Mouse (Mus musculus): ENCODE measurements around the gene Pum1. TPM values are rescaled to one million over a fixed set of nuclear protein-coding genes. Genes with fewer than 3 reads are reported as not detected.
A peak's percentile ranks its signal among the peaks of the same experiment; 100 is the strongest.
"Not testable (repeated sequence)": the region's sequence is repeated elsewhere in the genome, so short reads cannot be mapped to it uniquely, and the experiment has no call there.

Pum1 gene
- polyA plus RNA-seq, 1 experiment from 2014 or later: 120 TPM

DNA sequence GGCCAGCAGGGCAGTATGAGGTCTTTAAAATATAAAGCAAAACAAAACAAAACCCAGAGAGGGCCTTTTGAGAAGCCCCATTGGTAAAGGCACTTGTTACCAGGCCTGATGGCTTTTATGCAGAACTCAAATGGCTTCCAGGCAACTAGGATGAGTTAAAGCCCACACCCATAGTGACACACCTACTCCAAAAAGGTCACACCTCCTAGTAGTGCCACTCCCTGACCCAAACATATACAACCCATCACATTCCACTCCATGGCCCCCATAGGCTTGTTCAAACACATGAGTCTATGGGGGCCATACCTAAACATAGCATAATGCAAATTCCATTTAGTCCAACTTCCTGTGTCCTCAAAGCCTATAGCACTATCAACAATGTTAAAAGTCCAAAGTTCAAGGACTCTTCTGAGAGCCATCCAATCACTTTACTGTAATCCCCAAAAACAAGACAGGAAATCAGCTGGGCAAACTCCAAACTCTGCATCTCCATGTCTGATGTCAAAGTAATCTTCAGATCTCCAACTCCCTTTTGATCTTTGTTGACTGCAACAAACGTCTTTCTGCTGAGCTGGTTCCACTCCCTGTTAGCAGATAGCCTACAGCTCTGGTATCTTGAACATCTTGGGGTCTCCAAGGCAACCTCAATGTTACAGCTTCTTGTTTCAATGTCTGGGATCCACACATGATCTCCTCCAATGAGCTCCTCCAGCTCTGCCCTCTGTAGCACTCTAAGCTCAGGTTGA lies 5.1 kb upstream of the Pum1 start:
- 38% methylated on average over 1 of the region's 1 CpGs for WGBS
- H3K9me3 ChIP-seq: no peaks in the 10 kb centered on the region
- no peaks in the 10 kb centered on the region for H3K4me1 ChIP-seq (replicated peaks)
- H3K27ac ChIP-seq: no peak overlapping the region
- no peak overlapping the region for H3K9ac ChIP-seq (replicated peaks)
- H3K4me2 ChIP-seq (replicated peaks): no peak overlapping the region
- H3K4me3 ChIP-seq (replicated peaks): no peak overlapping the region
- H3K27me3 ChIP-seq: no peaks in the 10 kb centered on the region
- no peak for ATAC-seq
- H3K36me3 ChIP-seq: no peaks in the 10 kb centered on the region

DNA sequence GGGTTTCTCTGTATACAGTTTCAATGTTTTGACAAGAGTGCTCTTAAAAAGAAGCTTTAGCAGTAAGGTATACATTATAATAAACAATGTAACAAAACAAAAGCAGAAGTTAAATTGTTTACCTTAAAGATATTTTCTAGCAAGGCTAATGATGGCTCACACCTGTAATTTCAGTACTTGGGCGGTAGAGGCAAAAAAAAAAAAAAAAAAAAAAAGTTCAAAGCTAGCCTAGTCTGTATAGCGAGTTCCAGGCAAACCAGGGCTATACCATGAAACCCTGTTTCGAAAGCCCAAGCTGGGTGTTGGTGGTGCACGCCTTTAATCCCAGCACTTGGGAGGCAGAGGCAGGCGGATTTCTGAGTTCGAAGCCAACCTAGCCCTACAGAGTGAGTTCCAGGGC lies 3.7 kb upstream of the Pum1 start:
- Histone ChIP-seq H3K27me3 (no peaks in the 10 kb centered on the region), H3K27ac (no peak overlapping the region), H3K9me3 (no peaks in the 10 kb centered on the region), H3K4me1 (replicated peaks) (peaks cover under 1% of the 10 kb centered on the region), H3K4me3 (replicated peaks) (no peak overlapping the region), H3K9ac (replicated peaks) (no peak overlapping the region), H3K4me2 (replicated peaks) (no peak overlapping the region), H3K36me3 (no peaks in the 10 kb centered on the region)
- WGBS: 89% methylated on average over 6 of the region's 6 CpGs
- ATAC-seq: no peak

DNA sequence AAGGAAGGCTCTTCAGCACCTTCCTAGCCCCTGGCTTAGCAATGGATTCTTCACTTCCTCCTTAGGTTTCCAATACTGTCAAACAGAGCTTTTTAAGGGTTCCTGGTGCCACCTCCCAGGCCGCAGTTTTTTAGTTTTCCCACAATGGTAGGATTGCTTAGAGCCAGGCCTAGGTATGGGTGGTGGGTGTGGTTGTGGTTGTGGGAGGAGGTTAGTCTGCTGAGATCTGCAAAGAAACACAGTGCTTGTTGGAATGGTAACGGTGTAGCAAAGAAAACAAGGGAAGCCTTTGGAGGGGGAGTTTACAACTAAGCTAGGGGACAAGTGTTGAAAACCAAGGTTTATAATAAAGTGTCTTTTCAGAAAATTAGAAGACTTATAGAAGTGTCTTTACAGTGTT lies 3.0 kb upstream of the Pum1 start:
- 88% methylated on average over 2 of the region's 2 CpGs for whole genome bisulfite sequencing
- no peak overlapping the region for H3K9ac ChIP-seq (replicated peaks)
- ATAC-seq: no peak
- H3K4me3 ChIP-seq (replicated peaks): no peak overlapping the region
- no peaks in the 10 kb centered on the region for H3K27me3 ChIP-seq
- no peaks in the 10 kb centered on the region for H3K9me3 ChIP-seq
- peaks cover 7% of the 10 kb centered on the region for H3K4me1 ChIP-seq (replicated peaks)
- H3K4me2 ChIP-seq (replicated peaks): no peak overlapping the region
- H3K27ac ChIP-seq: no peak overlapping the region
- H3K36me3 ChIP-seq: no peaks in the 10 kb centered on the region

DNA sequence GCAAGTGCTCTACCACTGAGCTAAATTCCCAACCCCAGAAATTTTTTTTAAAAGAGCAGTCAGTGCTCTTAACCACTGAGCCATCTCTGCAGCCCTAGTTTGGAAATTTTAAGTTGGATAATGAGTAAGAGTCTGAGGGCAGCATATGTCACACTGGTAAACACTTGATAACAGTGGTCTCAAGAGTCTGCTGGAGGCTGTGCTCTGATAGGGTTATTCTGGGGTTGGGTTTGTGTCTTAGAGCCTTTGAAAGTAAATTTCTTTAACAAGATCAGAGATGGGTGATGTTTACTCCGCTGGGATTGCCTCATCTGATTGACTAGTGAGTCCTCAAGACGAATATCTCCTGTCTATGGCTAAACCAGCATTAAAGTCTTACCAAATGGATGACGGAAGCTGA lies 2.0 kb upstream of the Pum1 start:
- Histone ChIP-seq H3K36me3 (no peaks in the 10 kb centered on the region), H3K27ac (no peak overlapping the region), H3K9me3 (no peaks in the 10 kb centered on the region), H3K9ac (replicated peaks) (no peak overlapping the region), H3K4me2 (replicated peaks) (no peak overlapping the region), H3K4me3 (replicated peaks) (no peak overlapping the region), H3K4me1 (replicated peaks) (peaks cover 17% of the 10 kb centered on the region), H3K27me3 (no peaks in the 10 kb centered on the region)
- no peak for ATAC-seq
- 92% methylated on average over 3 of the region's 3 CpGs for WGBS

DNA sequence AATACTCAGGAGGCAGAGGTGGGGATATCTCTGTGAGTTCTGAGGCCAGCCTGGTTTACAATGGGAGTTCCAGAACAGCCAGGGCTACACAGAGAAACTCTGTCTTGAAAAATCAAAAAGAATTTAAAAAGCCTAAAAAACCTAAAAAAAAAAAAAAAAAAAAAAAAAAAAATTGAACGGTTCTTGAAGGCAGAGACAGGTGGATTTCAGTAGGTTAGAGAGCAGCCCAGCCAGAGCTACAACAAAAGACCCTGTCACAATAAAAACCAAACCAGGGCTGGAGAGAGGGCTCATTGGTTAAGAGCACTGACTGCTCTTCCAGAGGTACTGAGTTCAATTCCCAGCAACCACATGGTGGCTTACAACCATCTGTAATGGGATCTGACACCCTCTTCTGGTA lies 816 bp upstream of the Pum1 start:
- WGBS: 90% methylated on average over 1 of the region's 1 CpGs
- Histone ChIP-seq H3K4me1 (replicated peaks) (peaks cover 26% of the 10 kb centered on the region), H3K4me2 (replicated peaks) (peak overlapping the region; percentile 89; the same call in 1 of the 2 replicates), H3K27ac (peak overlapping the region; percentile 98)
- H3K27me3 ChIP-seq; H3K4me3 ChIP-seq (replicated peaks); ATAC-seq; H3K36me3 ChIP-seq; H3K9ac ChIP-seq (replicated peaks); H3K9me3 ChIP-seq: not testable (repeated sequence)

DNA sequence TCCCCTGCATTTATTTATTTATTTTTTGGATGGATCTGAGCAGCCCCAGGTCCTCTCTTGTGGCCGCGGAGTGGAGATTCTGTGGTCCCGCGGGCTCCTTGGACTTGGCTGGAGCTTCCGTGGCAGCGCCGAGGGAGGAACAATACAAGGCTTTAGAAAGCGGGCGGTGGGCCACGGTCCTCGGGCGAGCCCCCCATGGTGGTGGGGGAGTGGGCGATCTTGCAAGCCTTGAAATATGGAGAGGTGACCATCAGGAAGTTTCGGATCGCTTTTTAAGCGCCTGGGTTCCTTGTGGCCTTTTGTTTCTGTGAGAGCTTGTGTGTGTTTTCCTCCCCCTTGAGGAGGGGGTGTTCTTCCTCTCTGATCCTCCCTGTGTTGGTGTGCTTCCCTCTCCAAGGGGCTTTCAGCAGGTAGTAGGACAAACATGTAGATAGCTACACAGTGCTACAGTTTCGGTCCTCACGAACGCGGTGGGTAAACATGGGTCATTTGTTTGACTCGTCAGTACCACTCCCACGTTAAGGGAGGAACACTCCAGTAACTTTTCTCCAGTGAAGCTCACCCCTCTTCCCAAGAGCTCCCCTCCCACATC lies 785 bp downstream of the Pum1 start:
- Histone ChIP-seq H3K9ac (replicated peaks) (peak overlapping the region; percentile 92), H3K4me1 (replicated peaks) (peaks cover 42% of the 10 kb centered on the region), H3K27ac (peak overlapping the region; percentile 98), H3K9me3 (no peaks in the 10 kb centered on the region), H3K4me3 (replicated peaks) (peak overlapping the region; percentile 81), H3K4me2 (replicated peaks) (peak overlapping the region; percentile 89), H3K36me3 (peaks cover 5% of the 10 kb centered on the region), H3K27me3 (no peaks in the 10 kb centered on the region)
- ATAC-seq: peak; percentile 51
- WGBS: under 1% methylated on average over 22 of the region's 22 CpGs

DNA sequence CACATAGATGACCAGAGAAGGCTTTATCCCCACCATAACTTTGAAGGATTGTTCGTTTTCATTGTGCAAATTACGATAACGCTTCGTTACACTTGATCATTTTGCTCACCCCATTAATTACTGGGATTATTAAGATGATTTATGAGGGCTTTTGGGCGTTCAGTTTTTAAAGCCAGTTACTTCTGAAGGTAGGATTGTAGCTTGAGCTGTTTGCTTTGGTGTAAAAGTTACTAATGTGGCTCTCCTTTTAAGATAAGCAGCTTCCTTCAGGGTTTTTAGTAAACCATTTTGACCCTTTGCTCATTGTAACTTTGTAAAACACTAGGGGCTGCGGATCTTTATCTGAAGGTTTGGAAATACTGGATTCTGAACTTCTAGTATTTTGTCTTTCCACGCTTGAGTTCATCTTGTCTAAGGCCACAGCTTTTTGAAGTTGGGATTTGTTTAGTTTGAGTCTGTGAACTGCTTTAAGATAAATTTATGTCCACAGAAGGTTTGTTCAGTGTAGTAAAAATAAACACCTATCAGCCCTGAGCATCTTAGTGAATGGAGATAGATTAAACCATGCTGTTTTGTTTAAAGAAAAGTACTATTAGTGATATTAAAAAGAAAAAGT lies 1.4 kb downstream of the Pum1 start:
- H3K9ac ChIP-seq (replicated peaks): peak overlapping the region; percentile 92
- peak overlapping the region; percentile 81 for H3K4me3 ChIP-seq (replicated peaks)
- 4% methylated on average over 7 of the region's 7 CpGs for WGBS
- H3K9me3 ChIP-seq: no peaks in the 10 kb centered on the region
- H3K27me3 ChIP-seq: no peaks in the 10 kb centered on the region
- H3K27ac ChIP-seq: peak overlapping the region; percentile 98
- peaks cover 45% of the 10 kb centered on the region for H3K4me1 ChIP-seq (replicated peaks)
- peaks cover 8% of the 10 kb centered on the region for H3K36me3 ChIP-seq
- peak overlapping the region; percentile 89 for H3K4me2 ChIP-seq (replicated peaks)
- ATAC-seq: no peak

DNA sequence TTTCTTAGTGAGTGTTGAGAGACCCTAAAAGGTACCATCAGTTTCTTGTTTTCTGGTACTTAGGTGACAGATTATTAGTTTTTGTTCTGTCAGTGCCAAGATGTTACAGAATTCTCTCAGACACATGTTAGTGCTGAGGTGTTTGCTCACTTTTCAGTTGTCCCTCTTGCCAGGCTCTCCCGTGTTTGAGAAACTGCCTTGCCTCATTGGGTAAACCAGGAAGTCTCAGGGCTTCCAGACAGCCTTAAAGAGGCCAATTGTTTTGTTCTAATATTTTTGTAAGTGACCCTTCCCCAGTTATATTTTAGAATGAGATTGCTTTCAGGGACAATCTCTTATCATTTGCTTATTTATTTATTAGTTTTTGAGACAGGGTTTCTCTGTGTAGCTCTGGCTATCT lies 2.1 kb downstream of the Pum1 start:
- peaks cover 45% of the 10 kb centered on the region for H3K4me1 ChIP-seq (replicated peaks)
- no peaks in the 10 kb centered on the region for H3K27me3 ChIP-seq
- no peak for ATAC-seq
- no peak overlapping the region for H3K27ac ChIP-seq
- peaks cover 10% of the 10 kb centered on the region for H3K36me3 ChIP-seq
- peak overlapping the region; percentile 92 for H3K9ac ChIP-seq (replicated peaks)
- H3K4me2 ChIP-seq (replicated peaks): peak overlapping the region; percentile 89
- WGBS: 23% methylated on average over 1 of the region's 1 CpGs
- H3K4me3 ChIP-seq (replicated peaks): peak overlapping the region; percentile 81
- no peaks in the 10 kb centered on the region for H3K9me3 ChIP-seq

DNA sequence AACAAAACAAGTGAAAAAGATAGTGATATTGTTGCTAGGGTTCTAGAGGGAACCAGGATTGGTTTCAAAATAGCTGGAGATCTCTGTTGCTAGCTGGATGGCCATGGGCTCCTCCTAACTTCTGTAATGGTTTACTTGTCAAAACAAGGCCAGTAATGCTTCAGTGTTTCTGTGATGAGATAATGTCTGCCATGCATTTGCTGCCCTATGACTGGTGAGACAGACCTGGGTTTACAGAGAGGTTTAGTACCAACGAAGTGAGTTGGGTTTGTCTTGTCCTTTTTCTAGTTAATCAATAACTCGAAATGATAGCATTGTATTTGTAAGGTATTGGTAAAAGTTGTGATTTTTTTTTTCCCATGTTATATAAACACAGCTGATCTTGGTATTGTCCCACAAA lies 4.6 kb downstream of the Pum1 start:
- no peak overlapping the region for H3K27ac ChIP-seq
- peaks cover 61% of the 10 kb centered on the region for H3K4me1 ChIP-seq (replicated peaks)
- no peak for ATAC-seq
- peaks cover 35% of the 10 kb centered on the region for H3K36me3 ChIP-seq
- WGBS: 88% methylated on average over 2 of the region's 2 CpGs
- H3K9ac ChIP-seq (replicated peaks): no peak overlapping the region
- peak overlapping the region; percentile 7; the same call in 1 of the 2 replicates for H3K4me2 ChIP-seq (replicated peaks)
- H3K9me3 ChIP-seq: no peaks in the 10 kb centered on the region
- H3K4me3 ChIP-seq (replicated peaks): no peak overlapping the region
- H3K27me3 ChIP-seq: no peaks in the 10 kb centered on the region

DNA sequence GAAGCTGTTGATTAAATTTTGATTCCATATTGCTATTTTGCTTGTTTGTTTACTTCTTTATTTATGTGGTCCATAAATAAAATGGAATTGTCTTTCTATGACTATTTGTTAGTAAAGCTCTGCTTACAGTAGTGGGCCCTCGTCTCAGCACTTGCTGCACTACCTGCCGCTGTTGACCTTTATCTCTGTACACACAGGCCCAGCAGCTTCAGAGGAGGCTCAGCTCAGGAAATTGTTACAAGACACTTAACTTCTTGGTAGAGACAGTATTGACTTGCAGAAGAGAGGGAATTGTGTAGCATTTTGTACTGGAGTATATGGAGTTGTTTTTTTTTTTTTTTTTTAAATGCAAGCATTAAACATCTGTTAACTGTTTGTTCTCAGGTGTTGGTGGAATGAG lies 5.4 kb downstream of the Pum1 start:
- peak overlapping the region; percentile 23 for H3K4me2 ChIP-seq (replicated peaks)

DNA sequence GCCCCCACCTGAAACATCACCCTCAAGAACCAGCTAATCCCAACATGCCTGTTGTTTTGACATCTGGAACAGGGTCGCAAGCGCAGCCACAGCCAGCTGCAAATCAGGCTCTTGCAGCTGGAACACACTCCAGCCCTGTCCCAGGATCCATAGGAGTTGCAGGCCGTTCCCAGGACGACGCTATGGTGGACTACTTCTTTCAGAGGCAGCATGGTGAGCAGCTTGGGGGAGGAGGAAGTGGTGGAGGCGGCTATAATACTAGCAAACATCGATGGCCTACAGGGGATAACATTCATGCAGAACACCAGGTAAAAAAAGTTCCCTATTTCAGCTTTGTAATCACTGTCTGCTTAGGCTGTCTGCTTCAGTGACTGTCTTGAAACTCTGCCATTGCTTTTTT lies 5.9 kb downstream of the Pum1 start:
- H3K9ac ChIP-seq (replicated peaks): no peak overlapping the region
- ATAC-seq: no peak

More for the DNA sequence above, 5.4 kb downstream of the Pum1 start:
- no peak overlapping the region for H3K27ac ChIP-seq
- ATAC-seq: no peak
- no peak overlapping the region for H3K9ac ChIP-seq (replicated peaks)
- peaks cover 61% of the 10 kb centered on the region for H3K4me1 ChIP-seq (replicated peaks)
- H3K27me3 ChIP-seq: no peaks in the 10 kb centered on the region
- peaks cover 43% of the 10 kb centered on the region for H3K36me3 ChIP-seq
- no peak overlapping the region for H3K4me3 ChIP-seq (replicated peaks)
- no peaks in the 10 kb centered on the region for H3K9me3 ChIP-seq
- WGBS: 65% methylated on average over 2 of the region's 2 CpGs

DNA sequence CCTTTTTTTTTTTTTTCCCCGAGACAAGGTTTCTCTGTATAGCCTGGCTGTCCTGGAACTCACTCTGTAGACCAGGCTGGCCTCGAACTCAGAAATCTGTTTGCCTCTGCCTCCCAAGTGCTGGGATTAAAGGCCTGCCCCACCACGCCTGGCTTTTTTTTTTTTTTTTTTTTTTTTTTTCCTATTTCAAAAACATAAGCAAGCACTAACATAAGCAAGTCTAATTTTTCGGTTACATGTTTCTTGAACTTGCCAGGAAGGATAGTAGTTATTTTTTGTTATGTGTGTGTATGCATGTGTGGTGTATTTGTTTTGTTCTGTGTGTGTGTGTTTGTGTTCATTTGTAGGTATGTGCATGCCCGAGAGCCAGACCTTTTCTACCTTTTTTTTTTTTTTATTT lies 6.9 kb downstream of the Pum1 start:
- H3K36me3 ChIP-seq: peaks cover 55% of the 10 kb centered on the region
- not testable (repeated sequence) for H3K4me2 ChIP-seq (replicated peaks); H3K9ac ChIP-seq (replicated peaks); ATAC-seq; H3K9me3 ChIP-seq; H3K4me3 ChIP-seq (replicated peaks); H3K27me3 ChIP-seq; H3K27ac ChIP-seq
- peaks cover 58% of the 10 kb centered on the region for H3K4me1 ChIP-seq (replicated peaks)
- WGBS: 87% methylated on average over 5 of the region's 5 CpGs

More for the DNA sequence above, 5.9 kb downstream of the Pum1 start:
- H3K4me1 ChIP-seq (replicated peaks): peaks cover 62% of the 10 kb centered on the region
- peaks cover 48% of the 10 kb centered on the region for H3K36me3 ChIP-seq
- H3K27me3 ChIP-seq: no peaks in the 10 kb centered on the region
- no peak overlapping the region for H3K4me3 ChIP-seq (replicated peaks)
- no peak overlapping the region for H3K27ac ChIP-seq
- no peaks in the 10 kb centered on the region for H3K9me3 ChIP-seq
- WGBS: 61% methylated on average over 7 of the region's 7 CpGs
- peak overlapping the region; percentile 23 for H3K4me2 ChIP-seq (replicated peaks)

Measured in midbrain, embryonic 13.5 days (tissue).